Mouse (Mus musculus) CH12.LX (cell line): ENCODE measurements around the gene Plekhm1. TPM values are rescaled to one million over a fixed set of nuclear protein-coding genes. Genes with fewer than 3 reads are reported as not detected.

Source experiments
- DNase-seq: peaks from one replicate; pipeline ENCODE4 v3.0.0-alpha.2; 2013; ENCODE audit errors: extremely low read depth
- H3K27ac ChIP-seq: 2 replicates; pipeline ENCODE4 v1.5.1; 2012; ENCODE audit warnings: low read depth, mild to moderate bottlenecking, control low read depth, moderate library complexity; ENCODE audit not compliant: insufficient read depth
- H3K27me3 ChIP-seq: replicated peaks from 2 replicates; pipeline ENCODE3; 2012; ENCODE audit warnings: inconsistent platforms
- H3K36me3 ChIP-seq, 2 experiments: replicated peaks in 1 of 2; 2 replicates each; pipeline versions ENCODE3 to v1.6.1; 2012; ENCODE audit warnings: inconsistent platforms in 1 of 2, low read length in 1 of 2, mild to moderate bottlenecking in 1 of 2, mixed read lengths in 1 of 2, moderate library complexity in 1 of 2; ENCODE audit not compliant: control insufficient read depth in 1 of 2, insufficient read depth in 1 of 2
- H3K4me1 ChIP-seq, 2 experiments: 2 replicates each; pipeline ENCODE4 v1.6.1; 2012; ENCODE audit warnings: inconsistent platforms in 1 of 2, moderate library complexity in 1 of 2; ENCODE audit not compliant: insufficient read depth in 2 of 2, control insufficient read depth in 1 of 2
- H3K4me2 ChIP-seq: 2 replicates; pipeline ENCODE4 v1.6.1; 2012; ENCODE audit warnings: low read depth, mild to moderate bottlenecking, control low read depth; ENCODE audit not compliant: poor library complexity, insufficient read depth, severe bottlenecking
- H3K4me3 ChIP-seq, 3 experiments: fragments of 150-350 bp in 1 of 3; sonication (generic) in 1 of 3; replicated peaks in 1 of 3; 2 replicates each; pipeline versions ENCODE3 to v1.5.1; 2011 to 2012; ENCODE audit warnings: low read depth in 2 of 3, low read length in 2 of 3, mild to moderate bottlenecking in 2 of 3, moderate library complexity in 2 of 3, control low read depth in 1 of 3, improper control_type of control experiment in 1 of 3, inconsistent platforms in 1 of 3, mixed read lengths in 1 of 3; ENCODE audit not compliant: poor library complexity in 1 of 3
- H3K79me2 ChIP-seq: replicated peaks from 2 replicates; pipeline ENCODE4 v1.6.1; 2012; ENCODE audit warnings: mild to moderate bottlenecking, moderate library complexity; ENCODE audit not compliant: control insufficient read depth, poor library complexity, insufficient read depth, severe bottlenecking; ENCODE audit errors: extremely low read depth
- H3K9ac ChIP-seq: 2 replicates; pipeline ENCODE4 v1.6.1; 2012; ENCODE audit warnings: low read depth, mild to moderate bottlenecking, control low read depth, moderate library complexity; ENCODE audit not compliant: insufficient read depth
- H3K9me3 ChIP-seq: replicated peaks from 2 replicates; pipeline ENCODE3; 2012; ENCODE audit warnings: low read length, inconsistent platforms, mixed read lengths
- CHD1 ChIP-seq: IDR thresholded peaks from 2 replicates; pipeline ENCODE4 v1.6.1; 2012; ENCODE audit warnings: low read depth, low read length, improper control_type of control experiment, inconsistent platforms
- CHD2 ChIP-seq: IDR thresholded peaks from 2 replicates; pipeline ENCODE4 v1.6.1; 2011; ENCODE audit warnings: low read length, improper control_type of control experiment
- E2F4 ChIP-seq: IDR thresholded peaks from 2 replicates; pipeline ENCODE4 v1.6.1; 2011; ENCODE audit warnings: low read depth, low read length, improper control_type of control experiment; ENCODE audit not compliant: insufficient replicate concordance
- ELF1 ChIP-seq: IDR thresholded peaks from 2 replicates; pipeline ENCODE4 v1.6.1; 2014; ENCODE audit warnings: low read depth, mild to moderate bottlenecking, inconsistent platforms, low read length, improper control_type of control experiment
- EP300 ChIP-seq: IDR thresholded peaks from 2 replicates; pipeline ENCODE4 v1.6.1; 2011; ENCODE audit warnings: low read length, improper control_type of control experiment
- ETS1 ChIP-seq: conservative IDR thresholded peaks from 2 replicates; pipeline ENCODE4 v1.6.1; 2012; ENCODE audit warnings: low read depth, mild to moderate bottlenecking, inconsistent platforms, low read length, improper control_type of control experiment, moderate library complexity
- IRF4 ChIP-seq: IDR thresholded peaks from 2 replicates; pipeline ENCODE4 v1.6.1; 2014; ENCODE audit warnings: low read depth, mild to moderate bottlenecking, inconsistent platforms, low read length, improper control_type of control experiment
- JUN ChIP-seq: IDR thresholded peaks from 2 replicates; pipeline ENCODE4 v1.6.1; 2011; ENCODE audit warnings: low read depth, mild to moderate bottlenecking, low read length, improper control_type of control experiment, moderate library complexity; ENCODE audit not compliant: insufficient read depth
- JUND ChIP-seq: conservative IDR thresholded peaks from 2 replicates; pipeline ENCODE4 v1.6.1; 2011; ENCODE audit warnings: low read depth, low read length, improper control_type of control experiment
- MAFK ChIP-seq: IDR thresholded peaks from 2 replicates; pipeline ENCODE4 v1.6.1; 2011; ENCODE audit warnings: low read length, improper control_type of control experiment; ENCODE audit not compliant: insufficient replicate concordance
- MAX ChIP-seq: IDR thresholded peaks from 2 replicates; pipeline ENCODE4 v1.6.1; 2011; ENCODE audit warnings: low read length, improper control_type of control experiment
- MAZ ChIP-seq: IDR thresholded peaks from 2 replicates; pipeline ENCODE4 v1.6.1; 2012; ENCODE audit warnings: low read depth, mild to moderate bottlenecking, inconsistent platforms, low read length, improper control_type of control experiment, moderate library complexity
- MEF2A ChIP-seq: IDR thresholded peaks from 2 replicates; pipeline ENCODE4 v1.6.1; 2014; ENCODE audit warnings: low read depth, mild to moderate bottlenecking, inconsistent platforms, low read length, improper control_type of control experiment, borderline replicate concordance
- MYC ChIP-seq: IDR thresholded peaks from 2 replicates; pipeline ENCODE4 v1.6.1; 2011; ENCODE audit warnings: low read depth, mild to moderate bottlenecking, improper control_type of control experiment, low read length
- NRF1 ChIP-seq: IDR thresholded peaks from 2 replicates; pipeline ENCODE4 v1.6.1; 2014; ENCODE audit warnings: low read depth, mild to moderate bottlenecking, inconsistent platforms, low read length, improper control_type of control experiment, moderate library complexity
- PAX5 ChIP-seq: IDR thresholded peaks from 2 replicates; pipeline ENCODE4 v1.6.1; 2012; ENCODE audit warnings: low read length, inconsistent platforms, mixed read lengths
- POLR2A ChIP-seq: IDR thresholded peaks from 2 replicates; pipeline ENCODE4 v1.6.1; 2011; ENCODE audit warnings: low read depth, mild to moderate bottlenecking, improper control_type of control experiment, low read length
- POLR2AphosphoS2 ChIP-seq: IDR thresholded peaks from 2 replicates; pipeline ENCODE4 v1.6.1; 2011; ENCODE audit warnings: low read depth, low read length, improper control_type of control experiment
- RAD21 ChIP-seq: IDR thresholded peaks from 2 replicates; pipeline ENCODE4 v1.6.1; 2011; ENCODE audit warnings: low read depth, mild to moderate bottlenecking, low read length, improper control_type of control experiment, moderate library complexity
- SMC3 ChIP-seq: IDR thresholded peaks from 2 replicates; pipeline ENCODE4 v1.6.1; 2011; ENCODE audit warnings: low read depth, low read length, improper control_type of control experiment
- USF1 ChIP-seq: IDR thresholded peaks from 2 replicates; pipeline ENCODE4 v1.6.1; 2014; ENCODE audit warnings: low read depth, mild to moderate bottlenecking, inconsistent platforms, low read length, improper control_type of control experiment
- ZKSCAN1 ChIP-seq: IDR thresholded peaks from 2 replicates; pipeline ENCODE4 v1.6.1; 2012; ENCODE audit warnings: low read depth, inconsistent platforms, low read length, improper control_type of control experiment, borderline replicate concordance
- ZMIZ1 ChIP-seq: IDR thresholded peaks from 2 replicates; pipeline ENCODE4 v1.6.1; 2012; ENCODE audit warnings: low read depth, mild to moderate bottlenecking, inconsistent platforms, low read length, improper control_type of control experiment
- dilution Hi-C: fragments of 300-500 bp; cut with MboI; formaldehyde crosslinking; loops from 2 replicates; pipeline ENCODE4 v1.14.3; 2020; ENCODE audit warnings: low sequenced_read_pairs; ENCODE audit not compliant: extremely low pct_unique_long_range_greater_than_20kb, extremely low pct_ligation_motif_present
- in situ Hi-C: fragments of 300-500 bp; cut with MboI; formaldehyde crosslinking; loops from 3 replicates; pipeline ENCODE4 v1.14.3; 2019; ENCODE audit warnings: low sequenced_read_pairs, low pct_ligation_motif_present, low pct_unique_long_range_greater_than_20kb, mixed read lengths
- polyA plus RNA-seq: library from polyadenylated mRNA; unstranded; fragments of >175 nt; gene quantifications from 2 replicates; pipeline ENCODE4 v1.2.1, GENCODE M21; 2012; ENCODE audit warnings: low read depth; ENCODE audit not compliant: insufficient read length
- total RNA-seq, 2 experiments: library from RNA; depleted of rRNA; stranded (reverse); fragments of 300-350 nt in 1 of 2; fragments of >200 nt in 1 of 2; gene quantifications; 2 replicates each; pipeline ENCODE4 v1.2.3; 2012 to 2014

The Plekhm1 gene
- total and polyA plus RNA-seq, 3 experiments: 3.5 to 23.2 (median 5.3) TPM

DNA sequence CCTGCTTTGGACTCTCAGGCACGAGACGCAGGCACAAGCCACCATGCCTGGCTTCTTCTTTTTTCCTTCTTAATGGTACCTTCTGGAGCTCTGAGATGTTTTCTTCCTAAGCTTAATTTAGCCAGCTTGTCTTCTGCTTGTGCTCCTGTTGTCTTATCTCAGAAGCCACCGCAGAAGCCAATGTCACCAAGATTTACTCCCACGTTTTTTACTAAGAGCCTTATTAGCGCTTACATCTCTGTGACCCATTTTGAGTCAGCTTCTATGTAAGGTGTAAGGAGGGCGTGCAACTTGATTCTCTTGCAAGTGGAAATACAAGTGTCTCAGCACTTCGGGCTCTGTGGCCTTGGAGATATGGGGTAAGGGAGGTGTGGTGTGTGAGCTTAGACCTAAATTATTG is 31.0 kb downstream of the Plekhm1 start:
- DNase-seq: no peak
- no peak overlapping the region for H3K4me2 ChIP-seq
- H3K9ac ChIP-seq: no peak overlapping the region
- no peaks in the 10 kb centered on the region for H3K27me3 ChIP-seq
- H3K79me2 ChIP-seq: no peaks in the 10 kb centered on the region
- in situ Hi-C loops: no loop called here
- dilution Hi-C loops: no loop called here
- peaks cover 36 to 79% of the 10 kb centered on the region in 2 experiments for H3K36me3 ChIP-seq
- H3K4me1 ChIP-seq: peaks cover 23 to 87% of the 10 kb centered on the region in 2 experiments
- no peaks in the 10 kb centered on the region for H3K9me3 ChIP-seq
- no peak overlapping the region for H3K27ac ChIP-seq
- TF ChIP-seq MAFK (no peak), MAX (0 out of 2 replicates have a peak, but pooled peaks have one; percentile 27)
- TF ChIP-seq, all 38 proteins: peak for 1
- H3K4me3 ChIP-seq: no peak overlapping the region

GRCm38 (mm10) chr11:103380460-103380859 is 32.0 kb downstream of the Plekhm1 start:
- dilution Hi-C loops: no loop called here
- in situ Hi-C loops: no loop called here
- TF ChIP-seq MAFK: peak; percentile 74; the same call in 1 of the 2 replicates
- no peak for TF ChIP-seq MAX
- no peak for TF ChIP-seq JUN
- TF ChIP-seq ELF1: peak; percentile 13; the same call in 1 of the 2 replicates
- TF ChIP-seq NRF1: no peak
- 0 out of 2 replicates have a peak, but pooled peaks have one; percentile 17 for TF ChIP-seq ETS1
- TF ChIP-seq EP300: peak; percentile 62; the same call in 1 of the 2 replicates
- 0 out of 2 replicates have a peak, but pooled peaks have one; percentile 10 for TF ChIP-seq JUND
- TF ChIP-seq USF1: no peak
- TF ChIP-seq, all 38 proteins: peak for 5
- H3K79me2 ChIP-seq: no peaks in the 10 kb centered on the region
- no peaks in the 10 kb centered on the region for H3K27me3 ChIP-seq
- no peak overlapping the region for H3K4me2 ChIP-seq
- H3K4me1 ChIP-seq: peaks cover 30 to 94% of the 10 kb centered on the region in 2 experiments
- no peaks in the 10 kb centered on the region for H3K9me3 ChIP-seq
- H3K36me3 ChIP-seq: peaks cover 34 to 79% of the 10 kb centered on the region in 2 experiments
- H3K4me3 ChIP-seq: no peak overlapping the region
- peak; percentile 68 for DNase-seq
- H3K27ac ChIP-seq: peak overlapping the region; percentile 42; the same call in 1 of the 2 replicates
- H3K9ac ChIP-seq: no peak overlapping the region; the same call in 1 of the 2 replicates

GRCm38 (mm10) chr11:103378341-103378740 is 34.1 kb downstream of the Plekhm1 start:
- H3K36me3 ChIP-seq: peaks cover 34 to 75% of the 10 kb centered on the region in 2 experiments
- peaks cover 49 to 100% of the 10 kb centered on the region in 2 experiments for H3K4me1 ChIP-seq
- no peak overlapping the region for H3K9ac ChIP-seq
- no peaks in the 10 kb centered on the region for H3K9me3 ChIP-seq
- H3K4me3 ChIP-seq: no peak overlapping the region
- H3K27ac ChIP-seq: no peak overlapping the region
- no peak for DNase-seq
- no peak overlapping the region for H3K4me2 ChIP-seq
- dilution Hi-C loops: no loop called here
- H3K27me3 ChIP-seq: no peaks in the 10 kb centered on the region
- no peak for TF ChIP-seq MAZ
- no peak for TF ChIP-seq POLR2AphosphoS2
- no peak for TF ChIP-seq CHD2
- TF ChIP-seq SMC3: no peak
- TF ChIP-seq CHD1: no peak
- TF ChIP-seq ZMIZ1: no peak
- no peak for TF ChIP-seq IRF4
- no peak for TF ChIP-seq ZKSCAN1
- no peak for TF ChIP-seq PAX5
- no peak for TF ChIP-seq RAD21
- no peak for TF ChIP-seq MYC
- TF ChIP-seq E2F4: no peak
- TF ChIP-seq MAX: no peak
- TF ChIP-seq POLR2A: no peak
- TF ChIP-seq MAFK: no peak
- TF ChIP-seq MEF2A: no peak
- TF ChIP-seq, all 38 proteins: peak for 0
- no peaks in the 10 kb centered on the region for H3K79me2 ChIP-seq
- in situ Hi-C loops: no loop called here
